Mouse (Mus musculus) bone marrow macrophage, adult 2 months (primary cell): ENCODE measurements around the gene Lipc.

Experiments
- CTCF ChIP-seq: IDR thresholded peaks from 2 replicates; pipeline ENCODE4 v1.5.1; 2012; ENCODE audit warnings: low read depth, mild to moderate bottlenecking, low read length, moderate library complexity
- POLR2A ChIP-seq: IDR thresholded peaks from 2 replicates; pipeline ENCODE4 v1.6.1; 2012; ENCODE audit warnings: mild to moderate bottlenecking, low read depth, low read length, borderline replicate concordance

DNA sequence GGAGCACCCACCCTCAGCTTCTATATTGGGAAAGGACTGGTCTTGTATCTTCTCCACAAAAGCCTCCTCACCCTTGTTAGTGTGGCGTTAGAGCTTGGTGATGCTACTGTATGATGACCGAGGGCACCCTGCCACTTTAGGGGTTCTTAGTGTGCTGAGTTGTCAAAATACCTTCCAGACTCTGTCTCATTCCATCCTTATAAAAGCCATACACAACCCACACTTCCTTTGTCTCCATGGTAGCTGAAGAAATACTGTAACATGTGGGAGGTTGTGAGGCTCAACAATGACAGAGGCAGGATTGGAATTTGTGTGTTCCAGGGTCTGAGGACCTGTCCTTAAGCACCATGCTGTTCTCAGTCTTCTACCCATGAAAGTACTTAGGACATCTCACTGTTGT, 23.9 kb upstream of the Lipc start:
- TF ChIP-seq CTCF (no peak), POLR2A (no peak)
